Mouse (Mus musculus) thymus, postnatal 0 days (tissue): ENCODE results near the gene P2ry10. TPM values are rescaled to one million over a fixed set of nuclear protein-coding genes. Genes with fewer than 3 reads are reported as not detected.

Experiments used
- DNase-seq: peaks from one replicate; pipeline ENCODE4 v3.0.0-alpha.2; 2015; ENCODE audit warnings: low spot score
- polyA plus RNA-seq: library from polyadenylated mRNA; unstranded; fragments of >200 nt; fragmentation: Nextera tagmentation; extraction: Ambion mirVana; gene quantifications from 2 replicates; pipeline ENCODE4 v1.2.1, GENCODE M21; 2015

The P2ry10 gene
- polyA plus RNA-seq, result 72.5 and 78.1 TPM in 2 replicates

DNA sequence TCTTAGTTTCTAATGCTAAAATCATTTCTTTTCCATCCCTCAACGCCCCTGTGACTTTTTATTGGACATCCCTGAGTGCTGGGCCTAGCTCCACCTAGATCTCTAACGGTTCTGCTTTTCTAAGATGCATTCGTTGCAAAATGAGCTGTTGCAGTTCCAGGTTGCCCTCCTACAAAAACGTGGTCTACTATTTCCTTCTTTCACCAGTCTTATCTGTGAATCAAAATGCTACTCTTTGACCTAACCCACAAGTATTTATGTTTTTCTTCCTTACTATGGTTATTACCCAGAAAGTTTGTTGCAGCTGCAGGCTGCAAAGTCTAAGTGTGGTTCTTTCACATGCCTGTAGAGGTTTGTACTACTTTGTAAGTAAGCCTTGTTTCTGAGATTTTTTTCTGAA, at the start of gene P2ry10:
P2ry10 (plus strand) TSS at position 316 of the 400 bp plus-strand sequence.
- peak; percentile 59 for DNase-seq

DNA sequence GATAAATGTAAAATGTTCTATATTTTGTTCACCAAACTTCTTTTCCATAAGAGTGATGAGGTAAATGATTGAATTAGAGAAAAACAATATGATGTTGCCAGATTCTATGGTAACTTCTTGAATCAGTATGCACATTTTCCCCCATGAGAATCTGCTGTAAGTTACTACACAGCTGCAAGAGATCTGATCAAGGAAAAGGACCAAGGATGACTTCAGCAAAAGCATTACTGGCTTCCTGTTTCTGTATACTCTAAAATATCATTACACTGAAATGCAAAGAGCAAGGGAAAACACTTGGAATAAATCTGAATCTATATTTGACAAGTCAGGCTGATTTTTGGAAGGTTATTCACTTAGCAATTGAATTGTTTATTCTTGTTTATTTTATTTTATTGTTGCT, 49.1 kb upstream of the P2ry10 start:
- DNase-seq, result peak; percentile 12

DNA sequence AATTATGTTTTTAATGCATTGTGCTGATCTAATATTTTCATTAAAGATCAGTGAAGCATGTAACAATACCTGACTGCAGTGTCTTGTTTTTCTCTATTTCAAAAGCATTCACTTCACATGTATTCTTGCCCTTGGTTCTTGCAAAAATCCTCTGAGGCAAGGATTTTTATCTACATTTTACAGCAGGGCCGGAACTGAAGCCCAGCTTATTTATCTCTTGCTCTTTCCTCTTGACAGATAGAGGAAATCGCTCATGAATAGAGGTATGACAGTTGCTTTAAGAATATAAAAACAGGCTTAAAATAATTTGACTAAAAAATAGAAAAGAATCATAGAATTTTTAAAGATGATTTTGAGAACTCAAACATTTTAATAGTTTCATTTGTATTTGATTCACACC, 48.7 kb upstream of the P2ry10 start:
- no peak for DNase-seq

DNA sequence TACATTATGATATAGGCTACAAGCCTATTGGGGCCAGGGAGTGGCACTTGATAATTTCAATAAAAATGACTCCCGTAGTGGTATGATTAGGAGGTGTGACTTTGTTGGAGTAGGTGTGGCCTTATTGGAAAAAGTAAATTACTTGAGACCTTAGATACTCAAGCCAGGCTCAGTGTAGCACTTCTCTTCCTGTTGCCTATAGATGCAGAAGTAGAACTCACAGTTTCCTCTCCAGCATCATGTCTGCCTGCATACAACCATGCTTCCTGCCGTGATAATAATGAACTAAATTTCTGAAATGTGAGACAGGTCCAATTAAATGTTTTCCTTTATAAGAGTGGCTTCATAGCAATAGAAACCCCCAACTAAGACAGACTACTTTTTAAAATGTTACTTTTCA, 45.9 kb upstream of the P2ry10 start:
- no peak for DNase-seq

DNA sequence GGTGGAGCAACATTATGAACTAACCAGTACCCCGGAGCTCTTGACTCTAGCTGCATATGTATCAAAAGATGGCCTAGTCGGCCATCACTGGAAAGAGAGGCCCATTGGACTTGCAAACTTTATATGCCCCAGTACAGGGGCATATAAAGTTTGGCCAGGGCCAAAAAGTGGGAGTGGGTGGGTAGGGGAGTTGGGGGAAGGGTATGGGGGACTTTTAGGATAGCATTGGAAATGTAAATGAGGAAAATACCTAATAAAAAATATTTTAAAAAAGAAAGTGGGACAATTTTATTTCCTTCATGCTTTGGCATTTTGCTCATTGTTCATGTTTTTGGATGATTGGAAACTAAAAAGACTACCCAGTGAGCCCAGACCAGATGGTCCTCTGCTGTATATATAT, 4.9 kb upstream of the P2ry10 start:
- DNase-seq, result peak; percentile 57

DNA sequence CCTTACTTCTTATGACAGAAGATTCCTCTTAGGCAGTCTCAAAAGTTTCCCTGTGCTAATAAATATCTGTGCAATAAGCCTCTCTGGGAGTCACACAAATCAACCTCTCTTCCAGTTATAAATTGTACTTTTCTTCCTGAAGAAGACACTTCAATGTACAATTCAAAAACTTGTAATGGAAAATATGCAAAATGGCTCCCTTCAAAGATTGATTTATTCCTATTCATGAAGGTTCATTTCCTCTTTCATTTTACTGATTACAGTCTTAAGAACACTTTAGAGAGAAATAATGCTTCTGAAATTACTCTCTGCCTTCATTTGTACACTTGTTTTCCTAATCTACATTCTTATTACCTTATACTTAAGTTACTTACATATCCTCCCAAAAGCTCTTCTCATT, 4.0 kb upstream of the P2ry10 start:
- no peak for DNase-seq

DNA sequence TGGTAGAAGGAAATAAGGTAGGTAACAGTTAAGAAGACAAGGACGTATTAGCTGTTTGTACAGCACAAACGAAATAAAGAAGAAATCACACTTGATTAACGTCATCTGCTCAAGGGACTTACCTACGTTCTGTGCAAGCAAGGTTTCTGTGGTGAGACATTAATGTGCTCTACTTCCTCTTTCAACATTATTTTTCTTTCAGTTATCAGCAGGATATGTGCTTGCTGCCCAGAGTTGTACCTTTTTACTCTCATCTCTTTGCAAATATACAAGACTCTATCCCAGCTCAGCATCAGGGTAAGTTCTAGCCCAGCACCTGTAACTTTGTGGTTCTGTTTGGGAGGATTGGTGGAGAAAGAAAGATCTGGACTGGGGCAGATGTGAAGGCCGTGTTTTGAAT, 839 bp downstream of the P2ry10 start:
- no peak for DNase-seq

DNA sequence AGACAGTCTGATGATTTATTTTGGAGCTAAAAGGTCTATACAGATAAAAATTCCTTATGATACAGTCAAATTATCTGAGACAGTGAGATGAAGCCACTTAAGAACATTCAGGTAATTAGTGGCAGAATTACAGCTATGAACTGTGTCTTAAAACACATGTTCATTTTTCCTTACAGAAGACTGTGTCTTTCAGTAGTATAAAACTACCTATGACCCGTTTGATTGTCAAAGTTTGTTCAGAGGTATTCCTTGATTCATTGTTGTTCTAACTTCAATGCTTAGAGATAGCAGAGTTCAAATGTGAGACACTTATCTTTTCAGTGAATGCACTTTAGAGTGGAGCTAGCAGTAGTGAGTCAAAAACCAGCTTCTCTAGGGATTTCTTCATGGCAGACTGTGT, 1.6 kb downstream of the P2ry10 start:
- DNase-seq, result peak; percentile 6

DNA sequence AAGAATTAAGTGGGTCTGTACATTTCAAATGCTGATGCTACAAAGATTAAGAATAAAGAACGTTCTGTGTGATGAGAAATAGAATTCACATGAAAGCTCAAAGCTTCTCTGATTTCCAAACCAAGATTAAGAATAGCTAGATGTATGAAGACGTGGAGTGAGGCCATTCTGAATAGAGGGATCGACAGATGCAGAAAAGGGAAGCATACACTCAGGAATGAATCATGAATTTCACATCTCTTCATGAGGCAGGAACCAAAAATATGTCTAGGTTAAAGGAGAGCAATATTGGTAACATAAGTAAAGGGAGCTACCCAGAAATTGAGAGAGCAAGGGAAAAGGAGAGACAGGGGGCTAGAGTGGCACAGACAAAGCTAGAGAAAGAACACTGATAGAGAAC, 7.3 kb downstream of the P2ry10 start:
- DNase-seq, result no peak

DNA sequence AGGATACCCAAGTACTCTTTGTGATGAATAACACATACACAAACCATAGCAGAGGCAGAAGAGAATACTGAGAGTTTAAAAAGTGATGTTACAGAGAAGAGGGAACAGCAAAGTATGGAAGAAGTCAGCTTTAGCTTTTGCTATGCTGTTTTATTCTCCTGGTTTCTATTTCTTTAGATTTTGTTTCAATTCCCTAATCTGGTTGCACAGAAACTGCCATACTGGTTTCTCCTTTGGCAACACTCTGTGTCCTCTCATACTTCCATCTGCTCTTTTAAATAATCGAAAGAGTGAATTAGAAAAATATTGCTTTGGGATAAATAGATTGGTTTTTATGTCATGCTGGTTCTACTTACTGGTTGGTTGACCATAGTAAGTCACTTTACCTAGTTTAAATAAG, 28.0 kb downstream of the P2ry10 start:
- no peak for DNase-seq

DNA sequence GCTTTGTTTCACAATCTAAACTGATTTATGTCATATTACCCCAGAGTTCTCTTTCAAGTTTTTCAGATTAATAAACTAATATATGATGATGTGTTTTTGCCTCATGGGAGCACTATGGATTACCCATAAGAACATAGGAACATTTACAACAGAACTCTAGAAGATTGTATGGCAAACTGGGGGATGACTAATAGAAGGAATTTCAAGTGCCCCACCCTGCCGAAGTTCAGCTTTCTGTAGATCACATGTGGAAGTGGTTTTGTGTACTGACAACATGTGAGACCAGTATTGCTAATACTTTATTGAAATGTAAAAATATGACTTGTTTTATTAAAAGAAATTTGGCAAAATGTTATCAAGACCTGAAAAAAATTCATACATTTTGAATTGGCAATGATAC, 28.7 kb downstream of the P2ry10 start:
- DNase-seq, result no peak

DNA sequence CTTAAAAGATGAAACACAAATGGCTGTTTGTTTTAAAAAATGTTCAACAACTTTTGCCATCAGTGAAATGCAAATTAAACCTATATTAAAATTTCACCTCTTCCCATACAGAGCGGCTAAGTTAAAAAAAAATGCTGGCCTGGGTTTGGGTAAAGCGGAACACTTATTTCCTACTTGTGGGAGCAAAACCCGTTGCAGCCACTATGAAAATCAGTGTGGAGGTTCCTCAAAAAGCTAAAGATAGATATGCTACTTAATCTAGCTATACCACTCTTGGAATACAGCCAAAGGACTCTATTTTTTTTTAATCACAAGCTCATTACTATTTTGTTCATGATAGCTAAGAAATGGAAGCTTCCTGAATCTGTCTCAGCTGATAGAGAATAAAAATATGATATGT, 54.9 kb downstream of the P2ry10 start:
- no peak for DNase-seq

DNA sequence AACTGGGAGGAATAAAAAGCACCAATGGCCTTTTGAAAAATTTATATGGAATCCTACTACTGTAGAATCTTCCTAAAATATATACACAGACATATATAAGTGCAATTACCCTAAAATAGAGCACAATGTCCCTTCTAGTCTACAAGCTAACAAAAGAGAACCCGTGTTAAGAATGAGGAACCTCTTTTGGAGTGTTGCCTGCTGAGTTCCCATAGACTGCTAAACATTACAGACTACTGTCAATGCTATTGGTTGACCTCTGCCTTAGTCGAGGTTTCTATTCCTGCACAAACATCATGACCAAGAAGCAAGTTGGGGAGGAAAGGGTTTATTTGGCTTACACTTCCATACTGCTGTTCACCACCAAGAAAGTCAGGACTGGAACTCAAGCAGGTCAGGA, 55.6 kb downstream of the P2ry10 start:
- no peak for DNase-seq

DNA sequence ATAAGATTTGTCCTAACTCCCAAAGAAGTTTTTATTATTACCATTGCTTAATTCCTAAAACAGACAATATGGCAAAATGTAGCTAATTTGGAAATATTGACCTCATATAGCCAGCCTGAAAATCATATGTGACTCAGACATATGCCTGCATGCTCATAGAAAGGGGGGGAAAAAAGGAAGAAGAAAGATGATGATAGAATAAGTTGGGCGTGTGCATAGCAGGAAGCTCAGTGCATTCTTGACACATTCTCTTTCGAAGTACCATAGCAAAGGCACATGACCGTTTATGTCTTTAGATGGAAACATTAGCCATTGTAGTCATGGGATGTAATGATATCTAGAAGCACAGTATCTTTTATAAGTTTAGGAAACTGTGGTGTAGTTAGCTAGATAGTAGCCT, 60.4 kb downstream of the P2ry10 start, which contains the start of gene P2ry10b:
P2ry10b (plus strand) TSS at position 247 of the 400 bp plus-strand sequence.
- DNase-seq, result no peak

DNA sequence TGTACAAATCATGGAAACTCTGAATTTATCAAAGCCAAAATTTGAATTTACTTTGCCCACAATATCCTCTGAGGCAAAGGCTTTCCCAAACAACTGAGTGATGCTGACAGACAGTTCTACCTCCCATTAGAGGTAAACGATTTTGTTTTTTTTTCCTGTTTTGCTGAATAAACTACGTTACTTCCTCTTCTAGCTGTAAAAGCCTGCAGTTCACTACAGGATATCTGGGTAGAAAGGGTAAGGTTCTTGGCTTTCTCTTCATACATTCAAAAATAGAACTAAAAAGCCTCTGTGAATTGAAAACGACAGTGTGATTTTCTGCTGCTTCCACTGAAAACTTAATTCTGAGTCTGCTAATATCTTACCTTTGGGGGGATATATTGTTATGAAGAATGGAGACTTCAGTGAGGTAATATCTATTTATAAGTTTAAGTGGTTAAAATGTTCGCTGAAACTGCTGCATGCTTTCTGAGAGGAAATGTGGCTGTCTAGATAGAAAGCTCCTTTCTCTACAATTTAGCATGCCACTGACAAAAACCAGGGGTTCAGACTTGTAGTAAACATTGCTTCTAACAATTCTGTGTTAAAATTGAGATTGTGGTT, 61.2 kb downstream of the P2ry10 start:
- DNase-seq, result peak; percentile 20

DNA sequence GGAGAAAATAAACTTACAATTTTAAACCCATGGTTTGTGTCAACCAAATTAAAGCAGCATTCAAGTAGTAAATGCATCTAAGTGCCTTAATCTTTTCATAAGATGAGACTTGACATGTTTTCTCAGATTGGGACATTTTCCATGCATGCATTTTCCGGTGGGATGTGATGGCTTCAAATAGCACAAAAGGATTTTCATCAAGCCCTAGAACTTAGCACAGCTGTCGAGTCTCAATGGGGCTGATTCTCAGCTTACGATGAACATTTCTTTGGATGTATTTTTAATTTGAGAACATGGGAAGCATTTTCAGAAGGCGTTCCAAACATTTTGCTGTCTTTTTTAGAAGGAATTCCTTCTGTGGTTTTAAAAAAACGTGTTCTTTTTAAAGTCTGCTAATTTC, 61.7 kb downstream of the P2ry10 start:
- peak; percentile 10 for DNase-seq

DNA sequence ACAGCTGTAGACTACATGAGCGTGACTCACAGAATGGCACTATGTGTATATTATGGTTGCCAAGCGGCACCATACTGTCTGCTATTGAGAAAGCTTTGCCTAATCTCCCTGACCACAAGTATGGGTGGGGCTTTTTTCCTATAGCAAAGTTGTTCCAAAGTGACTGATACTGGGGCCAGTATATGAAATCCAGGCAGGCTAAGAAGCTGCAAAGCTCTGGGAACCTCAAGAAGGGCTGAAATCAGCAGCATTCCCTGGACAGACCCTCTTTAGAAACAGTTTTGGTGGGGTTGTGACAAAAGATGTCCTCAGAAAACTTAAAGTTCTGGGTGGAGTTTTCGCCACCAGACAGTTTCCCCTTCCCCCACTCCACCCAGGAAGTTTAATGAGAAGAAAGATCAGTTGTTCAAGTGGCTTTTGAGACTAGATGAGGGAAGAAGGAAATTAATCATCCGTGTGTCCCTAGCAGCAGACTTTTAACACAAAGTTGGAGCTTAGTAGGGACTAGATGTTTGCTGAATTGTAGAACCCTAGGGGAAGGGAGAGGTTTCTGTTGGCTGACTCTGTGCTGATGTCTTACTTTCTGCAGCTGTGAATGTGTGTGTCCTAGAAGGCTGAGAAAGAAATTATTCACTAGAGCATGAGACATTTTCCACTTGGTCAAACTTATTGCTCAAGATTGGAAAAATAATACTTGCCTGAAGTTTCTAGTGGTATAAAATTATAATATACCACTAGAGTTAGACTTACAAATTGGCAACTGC, 62.6 kb downstream of the P2ry10 start:
- peak; percentile 40 for DNase-seq

Other genes with a start within 250 kb of the P2ry10 start
- 1.2 and 1.3 TPM in 2 replicates for gene Rtl3, start 247.8 kb upstream of the P2ry10 start, polyA plus RNA-seq
- gene Lpar4, start 167.9 kb upstream of the P2ry10 start, polyA plus RNA-seq, result 3.4 and 4.1 TPM in 2 replicates
- gene P2ry10b, start 60.4 kb downstream of the P2ry10 start, polyA plus RNA-seq, result 6.7 and 8.5 TPM in 2 replicates
- 7.8 and 10.2 TPM in 2 replicates for gene Gpr174, start 167.4 kb downstream of the P2ry10 start, polyA plus RNA-seq